Mouse (Mus musculus) brain, embryonic 18.5 days (tissue): ENCODE measurements at regions not wholly inside any gene's neighbourhood (a gene's known extent, or its start where the extent isn't known, plus 50 kb on each side); places are given as distances from the start of the nearest gene placed in this dataset.

Experiments used
- DNase-seq: peaks from one replicate; pipeline ENCODE4 v3.0.0-alpha.2; 2012; ENCODE audit warnings: low read depth, low spot score

- DNase-seq, result no peak
These were observed 150.1 kb upstream of the Runx1 start for GRCm38 (mm10) chr16:92976097-92976496.

- DNase-seq, result no peak
These were observed 149.1 kb upstream of the Runx1 start for GRCm38 (mm10) chr16:92975090-92975489.

GRCm38 (mm10) chr16:92972681-92973080 is 146.7 kb upstream of the Runx1 start:
- DNase-seq, result no peak

GRCm38 (mm10) chr16:92971956-92972355 is 146.0 kb upstream of the Runx1 start:
- DNase-seq, result no peak

- DNase-seq, result no peak
These were observed 144.6 kb upstream of the Runx1 start for GRCm38 (mm10) chr16:92970587-92970986.

GRCm38 (mm10) chr16:92969036-92969435 is 143.1 kb upstream of the Runx1 start:
- DNase-seq, result no peak

- no peak for DNase-seq
These were observed 140.3 kb upstream of the Runx1 start for GRCm38 (mm10) chr16:92966069-92966866.

- no peak for DNase-seq
These were observed 139.7 kb upstream of the Runx1 start for GRCm38 (mm10) chr16:92965651-92966050.

GRCm38 (mm10) chr16:92963582-92963981 is 137.6 kb upstream of the Runx1 start:
- no peak for DNase-seq

GRCm38 (mm10) chr16:92961361-92961760 is 135.4 kb upstream of the Runx1 start:
- DNase-seq, result no peak

GRCm38 (mm10) chr16:92960740-92961139 is 134.8 kb upstream of the Runx1 start:
- DNase-seq, result no peak

- no peak for DNase-seq
These were observed 133.0 kb upstream of the Runx1 start for GRCm38 (mm10) chr16:92958967-92959366.

GRCm38 (mm10) chr16:92958146-92958545 is 132.2 kb upstream of the Runx1 start:
- no peak for DNase-seq

GRCm38 (mm10) chr16:92955508-92955907 is 129.6 kb upstream of the Runx1 start:
- no peak for DNase-seq

GRCm38 (mm10) chr16:92955087-92955486 is 129.1 kb upstream of the Runx1 start:
- no peak for DNase-seq

- DNase-seq, result no peak
These were observed 128.1 kb upstream of the Runx1 start for GRCm38 (mm10) chr16:92953936-92954654.

GRCm38 (mm10) chr16:92952336-92953097 is 126.6 kb upstream of the Runx1 start:
- no peak for DNase-seq

- no peak for DNase-seq
These were observed 125.6 kb upstream of the Runx1 start for GRCm38 (mm10) chr16:92951516-92951915.

- no peak for DNase-seq
These were observed 122.5 kb upstream of the Runx1 start for GRCm38 (mm10) chr16:92948494-92948893.

GRCm38 (mm10) chr16:92946554-92946953 is 120.6 kb upstream of the Runx1 start:
- DNase-seq, result no peak

- DNase-seq, result no peak
These were observed 118.0 kb upstream of the Runx1 start for GRCm38 (mm10) chr16:92943901-92944300.

GRCm38 (mm10) chr16:92939618-92940017 is 113.7 kb upstream of the Runx1 start:
- no peak for DNase-seq
